Mouse (Mus musculus): ENCODE data around the gene Phc2. TPM values are rescaled to one million over a fixed set of nuclear protein-coding genes. Genes with fewer than 3 reads are reported as not detected.

The Phc2 gene
- polyA plus RNA-seq, 1 experiment from 2014 or later = 27.1 TPM

- no peak overlapping the region for H3K4me3 ChIP-seq (ENCODE audit: low read depth, low read length)
- no peaks in the 10 kb centered on the region for H3K27me3 ChIP-seq (replicated peaks; ENCODE audit: control insufficient read depth, insufficient read depth, low read length)
- H3K36me3 ChIP-seq (ENCODE audit: control insufficient read depth, insufficient read depth, low read length) = no peaks in the 10 kb centered on the region
- no peaks in the 10 kb centered on the region for H3K9me3 ChIP-seq (ENCODE audit: control insufficient read depth, low read length)
- ATAC-seq (replicated peaks; ENCODE audit: low FRiP score, low TSS enrichment, low read depth) (peak; percentile 60; the same call in 1 of the 2 replicates), DNase-seq (ENCODE audit: low spot score) (peak; percentile 70)
- 25% methylated on average over 11 of the region's 11 CpGs for WGBS
- H3K4me1 ChIP-seq (replicated peaks; ENCODE audit: control insufficient read depth, insufficient read depth, low read length) = peaks cover 49% of the 10 kb centered on the region
- H3K9ac ChIP-seq (ENCODE audit: low read length) = no peak overlapping the region
- peak overlapping the region; percentile 94 for H3K27ac ChIP-seq (ENCODE audit: low read depth)
- no peak overlapping the region; the same call in 1 of the 2 replicates for H3K4me2 ChIP-seq (ENCODE audit: low read length)
Observed at GRCm38 (mm10) chr4:128637250-128637649, 17.3 kb upstream of the Phc2 start.

- H3K27ac ChIP-seq (ENCODE audit: low read depth) = peak overlapping the region; percentile 94; the same call in 1 of the 2 replicates
- no peaks in the 10 kb centered on the region for H3K36me3 ChIP-seq (ENCODE audit: control insufficient read depth, insufficient read depth, low read length)
- H3K4me3 ChIP-seq (ENCODE audit: low read depth, low read length) = no peak overlapping the region
- no peaks in the 10 kb centered on the region for H3K9me3 ChIP-seq (ENCODE audit: control insufficient read depth, low read length)
- no peak overlapping the region for H3K9ac ChIP-seq (ENCODE audit: low read length)
- H3K4me2 ChIP-seq (ENCODE audit: low read length) = no peak overlapping the region
- peaks cover 60% of the 10 kb centered on the region for H3K4me1 ChIP-seq (replicated peaks; ENCODE audit: control insufficient read depth, insufficient read depth, low read length)
- DNase-seq (ENCODE audit: low spot score) (no peak), ATAC-seq (replicated peaks; ENCODE audit: low FRiP score, low TSS enrichment, low read depth) (no peak)
- H3K27me3 ChIP-seq (replicated peaks; ENCODE audit: control insufficient read depth, insufficient read depth, low read length) = no peaks in the 10 kb centered on the region
- WGBS = 75% methylated on average over 18 of the region's 18 CpGs
Observed at GRCm38 (mm10) chr4:128638265-128638923, 16.1 kb upstream of the Phc2 start.

GRCm38 (mm10) chr4:128641766-128642717 is 12.5 kb upstream of the Phc2 start:
- peak; percentile 62 for DNase-seq (ENCODE audit: low spot score)
- no peak overlapping the region for H3K9ac ChIP-seq (ENCODE audit: low read length)
- no peaks in the 10 kb centered on the region for H3K9me3 ChIP-seq (ENCODE audit: control insufficient read depth, low read length)
- no peaks in the 10 kb centered on the region for H3K36me3 ChIP-seq (ENCODE audit: control insufficient read depth, insufficient read depth, low read length)
- H3K4me3 ChIP-seq (ENCODE audit: low read depth, low read length) = no peak overlapping the region
- no peaks in the 10 kb centered on the region for H3K27me3 ChIP-seq (replicated peaks; ENCODE audit: control insufficient read depth, insufficient read depth, low read length)
- ATAC-seq (replicated peaks; ENCODE audit: low FRiP score, low TSS enrichment, low read depth) = no peak
- 22% methylated on average over 23 of the region's 23 CpGs for WGBS
- peaks cover 46% of the 10 kb centered on the region for H3K4me1 ChIP-seq (replicated peaks; ENCODE audit: control insufficient read depth, insufficient read depth, low read length)
- no peak overlapping the region for H3K4me2 ChIP-seq (ENCODE audit: low read length)
- H3K27ac ChIP-seq (ENCODE audit: low read depth) = peak overlapping the region; percentile 27; the same call in 1 of the 2 replicates

- DNase-seq (ENCODE audit: low spot score) (no peak), ATAC-seq (replicated peaks; ENCODE audit: low FRiP score, low TSS enrichment, low read depth) (no peak)
Observed at GRCm38 (mm10) chr4:128645896-128646295, 8.6 kb upstream of the Phc2 start.

GRCm38 (mm10) chr4:128646762-128647161 is 7.7 kb upstream of the Phc2 start:
- no peak for ATAC-seq (replicated peaks; ENCODE audit: low FRiP score, low TSS enrichment, low read depth)
- Histone ChIP-seq H3K27ac (ENCODE audit: low read depth) (no peak overlapping the region), H3K4me3 (ENCODE audit: low read depth, low read length) (no peak overlapping the region), H3K9ac (ENCODE audit: low read length) (no peak overlapping the region), H3K9me3 (ENCODE audit: control insufficient read depth, low read length) (no peaks in the 10 kb centered on the region), H3K4me1 (replicated peaks; ENCODE audit: control insufficient read depth, insufficient read depth, low read length) (peaks cover 24% of the 10 kb centered on the region), H3K36me3 (ENCODE audit: control insufficient read depth, insufficient read depth, low read length) (no peaks in the 10 kb centered on the region), H3K4me2 (ENCODE audit: low read length) (no peak overlapping the region), H3K27me3 (replicated peaks; ENCODE audit: control insufficient read depth, insufficient read depth, low read length) (no peaks in the 10 kb centered on the region)
- WGBS = 18% methylated on average over 7 of the region's 7 CpGs
- no peak for DNase-seq (ENCODE audit: low spot score)

More at GRCm38 (mm10) chr4:128645896-128646295, 8.6 kb upstream of the Phc2 start:
- H3K4me3 ChIP-seq (ENCODE audit: low read depth, low read length) = no peak overlapping the region
- H3K27ac ChIP-seq (ENCODE audit: low read depth) = no peak overlapping the region
- H3K4me1 ChIP-seq (replicated peaks; ENCODE audit: control insufficient read depth, insufficient read depth, low read length) = peaks cover 26% of the 10 kb centered on the region
- H3K36me3 ChIP-seq (ENCODE audit: control insufficient read depth, insufficient read depth, low read length) = no peaks in the 10 kb centered on the region
- WGBS = 66% methylated on average over 6 of the region's 6 CpGs
- H3K4me2 ChIP-seq (ENCODE audit: low read length) = no peak overlapping the region
- H3K9ac ChIP-seq (ENCODE audit: low read length) = no peak overlapping the region
- H3K9me3 ChIP-seq (ENCODE audit: control insufficient read depth, low read length) = no peaks in the 10 kb centered on the region
- H3K27me3 ChIP-seq (replicated peaks; ENCODE audit: control insufficient read depth, insufficient read depth, low read length) = no peaks in the 10 kb centered on the region

GRCm38 (mm10) chr4:128648567-128649255 is 5.8 kb upstream of the Phc2 start:
- H3K9me3 ChIP-seq (ENCODE audit: control insufficient read depth, low read length) = no peaks in the 10 kb centered on the region
- H3K36me3 ChIP-seq (ENCODE audit: control insufficient read depth, insufficient read depth, low read length) = no peaks in the 10 kb centered on the region
- H3K4me3 ChIP-seq (ENCODE audit: low read depth, low read length) = no peak overlapping the region
- H3K4me1 ChIP-seq (replicated peaks; ENCODE audit: control insufficient read depth, insufficient read depth, low read length) = peaks cover 8% of the 10 kb centered on the region
- WGBS = 51% methylated on average over 8 of the region's 8 CpGs
- H3K4me2 ChIP-seq (ENCODE audit: low read length) = no peak overlapping the region
- no peaks in the 10 kb centered on the region for H3K27me3 ChIP-seq (replicated peaks; ENCODE audit: control insufficient read depth, insufficient read depth, low read length)
- H3K9ac ChIP-seq (ENCODE audit: low read length) = no peak overlapping the region
- H3K27ac ChIP-seq (ENCODE audit: low read depth) = no peak overlapping the region
- ATAC-seq (replicated peaks; ENCODE audit: low FRiP score, low TSS enrichment, low read depth) (no peak), DNase-seq (ENCODE audit: low spot score) (no peak)

GRCm38 (mm10) chr4:128651530-128651929 is 3.0 kb upstream of the Phc2 start:
- no peak overlapping the region for H3K9ac ChIP-seq (ENCODE audit: low read length)
- no peak overlapping the region for H3K4me2 ChIP-seq (ENCODE audit: low read length)
- no peak overlapping the region for H3K4me3 ChIP-seq (ENCODE audit: low read depth, low read length)
- no peak for ATAC-seq (replicated peaks; ENCODE audit: low FRiP score, low TSS enrichment, low read depth)
- no peak for DNase-seq (ENCODE audit: low spot score)
- no peak overlapping the region for H3K27ac ChIP-seq (ENCODE audit: low read depth)
- 48% methylated on average over 3 of the region's 3 CpGs for WGBS
- H3K27me3 ChIP-seq (replicated peaks; ENCODE audit: control insufficient read depth, insufficient read depth, low read length) = no peaks in the 10 kb centered on the region
- H3K36me3 ChIP-seq (ENCODE audit: control insufficient read depth, insufficient read depth, low read length) = no peaks in the 10 kb centered on the region
- H3K4me1 ChIP-seq (replicated peaks; ENCODE audit: control insufficient read depth, insufficient read depth, low read length) = peaks cover 22% of the 10 kb centered on the region
- no peaks in the 10 kb centered on the region for H3K9me3 ChIP-seq (ENCODE audit: control insufficient read depth, low read length)

- Histone ChIP-seq H3K36me3 (ENCODE audit: control insufficient read depth, insufficient read depth, low read length) (no peaks in the 10 kb centered on the region), H3K4me1 (replicated peaks; ENCODE audit: control insufficient read depth, insufficient read depth, low read length) (peaks cover 17% of the 10 kb centered on the region), H3K4me2 (ENCODE audit: low read length) (no peak overlapping the region), H3K9me3 (ENCODE audit: control insufficient read depth, low read length) (no peaks in the 10 kb centered on the region), H3K27me3 (replicated peaks; ENCODE audit: control insufficient read depth, insufficient read depth, low read length) (no peaks in the 10 kb centered on the region), H3K27ac (ENCODE audit: low read depth) (peak overlapping the region; percentile 29), H3K9ac (ENCODE audit: low read length) (no peak overlapping the region), H3K4me3 (ENCODE audit: low read depth, low read length) (no peak overlapping the region)
- DNase-seq (ENCODE audit: low spot score) (no peak), ATAC-seq (replicated peaks; ENCODE audit: low FRiP score, low TSS enrichment, low read depth) (no peak)
- WGBS = 28% methylated on average over 5 of the region's 5 CpGs
Observed at GRCm38 (mm10) chr4:128652584-128653298, 1.8 kb upstream of the Phc2 start.
